Mouse (Mus musculus): ENCODE results near the gene 1700049E17Rik2. TPM values are rescaled to one million over a fixed set of nuclear protein-coding genes. Genes with fewer than 3 reads are reported as not detected.
"Not testable (repeated sequence)": the region's sequence is repeated elsewhere in the genome, so short reads cannot be mapped to it uniquely, and the experiment has no call there.

The 1700049E17Rik2 gene
- polyA plus RNA-seq (2015; fragmentation: Nextera tagmentation; extraction: Ambion mirVana): not detected in 2 replicates

- ATAC-seq (ENCODE audit: insufficient number of reproducible peaks, low FRiP score, low TSS enrichment, low read depth); H3K27me3 ChIP-seq; H3K4me1 ChIP-seq; H3K4me3 ChIP-seq; H3K27ac ChIP-seq; H3K36me3 ChIP-seq; H3K9me3 ChIP-seq; H3K9ac ChIP-seq; H3K4me2 ChIP-seq: not testable (repeated sequence)
- WGBS: no CpG with 5 or more reads among the region's 1 CpGs
Observed at GRCm38 (mm10) chr14:41572911-41573310, at the start of gene 1700049E17Rik2. Gene 1700049E17Rik2 (plus strand): TSS chr14:41573211.

- H3K4me1 ChIP-seq; H3K4me2 ChIP-seq; H3K27me3 ChIP-seq; ATAC-seq (ENCODE audit: insufficient number of reproducible peaks, low FRiP score, low TSS enrichment, low read depth); H3K36me3 ChIP-seq; H3K9ac ChIP-seq; H3K4me3 ChIP-seq; H3K27ac ChIP-seq; H3K9me3 ChIP-seq: not testable (repeated sequence)
- 76% methylated on average over 1 of the region's 1 CpGs for WGBS
Observed at GRCm38 (mm10) chr14:41524695-41525094, 48.3 kb upstream of the 1700049E17Rik2 start.

GRCm38 (mm10) chr14:41555483-41555882 is 17.5 kb upstream of the 1700049E17Rik2 start, which contains the start of gene Gm7970:
Gene Gm7970 (minus strand): TSS chr14:41555583.
- not testable (repeated sequence) for H3K4me1 ChIP-seq; H3K4me2 ChIP-seq; H3K36me3 ChIP-seq; H3K27me3 ChIP-seq; H3K9me3 ChIP-seq; H3K27ac ChIP-seq; H3K4me3 ChIP-seq; ATAC-seq (ENCODE audit: insufficient number of reproducible peaks, low FRiP score, low TSS enrichment, low read depth); H3K9ac ChIP-seq
- WGBS: no CpG with 5 or more reads among the region's 2 CpGs

- not testable (repeated sequence) for H3K4me2 ChIP-seq; H3K9me3 ChIP-seq; H3K4me3 ChIP-seq; H3K27me3 ChIP-seq; H3K9ac ChIP-seq; H3K36me3 ChIP-seq; H3K27ac ChIP-seq; H3K4me1 ChIP-seq; ATAC-seq (ENCODE audit: insufficient number of reproducible peaks, low FRiP score, low TSS enrichment, low read depth)
- WGBS: 57% methylated on average over 1 of the region's 1 CpGs
Observed at GRCm38 (mm10) chr14:41586346-41586745, 13.3 kb downstream of the 1700049E17Rik2 start.

GRCm38 (mm10) chr14:41600935-41601334 is 27.9 kb downstream of the 1700049E17Rik2 start:
- 93% methylated on average over 15 of the region's 15 CpGs for WGBS
- H3K9me3 ChIP-seq; H3K9ac ChIP-seq; H3K27me3 ChIP-seq; H3K27ac ChIP-seq; H3K4me3 ChIP-seq; H3K4me1 ChIP-seq; H3K4me2 ChIP-seq; H3K36me3 ChIP-seq; ATAC-seq (ENCODE audit: insufficient number of reproducible peaks, low FRiP score, low TSS enrichment, low read depth): not testable (repeated sequence)

- H3K9me3 ChIP-seq; H3K27ac ChIP-seq; H3K4me1 ChIP-seq; H3K27me3 ChIP-seq; H3K9ac ChIP-seq; H3K4me2 ChIP-seq; H3K4me3 ChIP-seq; ATAC-seq (ENCODE audit: insufficient number of reproducible peaks, low FRiP score, low TSS enrichment, low read depth); H3K36me3 ChIP-seq: not testable (repeated sequence)
- WGBS: 71% methylated on average over 1 of the region's 1 CpGs
Observed at GRCm38 (mm10) chr14:41610690-41611089, 37.7 kb downstream of the 1700049E17Rik2 start.

GRCm38 (mm10) chr14:41622535-41622934 is 49.5 kb downstream of the 1700049E17Rik2 start:
- not testable (repeated sequence) for ATAC-seq (ENCODE audit: insufficient number of reproducible peaks, low FRiP score, low TSS enrichment, low read depth); H3K9ac ChIP-seq; H3K4me2 ChIP-seq; H3K27me3 ChIP-seq; H3K4me1 ChIP-seq; H3K27ac ChIP-seq; H3K9me3 ChIP-seq; H3K4me3 ChIP-seq; H3K36me3 ChIP-seq
- 94% methylated on average over 5 of the region's 5 CpGs for WGBS

GRCm38 (mm10) chr14:41624512-41624911 is 51.5 kb downstream of the 1700049E17Rik2 start, which contains the start of gene Gm3072:
Gene Gm3072 (minus strand): TSS chr14:41624612.
- not testable (repeated sequence) for H3K4me3 ChIP-seq; H3K36me3 ChIP-seq; H3K9ac ChIP-seq; H3K27me3 ChIP-seq; ATAC-seq (ENCODE audit: insufficient number of reproducible peaks, low FRiP score, low TSS enrichment, low read depth); H3K27ac ChIP-seq; H3K9me3 ChIP-seq; H3K4me2 ChIP-seq; H3K4me1 ChIP-seq
- 86% methylated on average over 1 of the region's 2 CpGs for WGBS

GRCm38 (mm10) chr14:41630144-41630543 is 57.1 kb downstream of the 1700049E17Rik2 start:
- H3K27me3 ChIP-seq; H3K9ac ChIP-seq; H3K9me3 ChIP-seq; H3K4me3 ChIP-seq; H3K27ac ChIP-seq; ATAC-seq (ENCODE audit: insufficient number of reproducible peaks, low FRiP score, low TSS enrichment, low read depth); H3K36me3 ChIP-seq; H3K4me2 ChIP-seq; H3K4me1 ChIP-seq: not testable (repeated sequence)
- WGBS: 93% methylated on average over 9 of the region's 11 CpGs

Other genes with a start within 250 kb of the 1700049E17Rik2 start
- not detected in 2 replicates for gene Gm5798, start 224.6 kb upstream of the 1700049E17Rik2 start, polyA plus RNA-seq (2015; fragmentation: Nextera tagmentation; extraction: Ambion mirVana)
- not detected in 2 replicates for gene Gm7945, start 186.8 kb upstream of the 1700049E17Rik2 start, polyA plus RNA-seq (2015; fragmentation: Nextera tagmentation; extraction: Ambion mirVana)
- gene Gm6482, start 164.9 kb upstream of the 1700049E17Rik2 start, polyA plus RNA-seq (2015; fragmentation: Nextera tagmentation; extraction: Ambion mirVana): not detected in 2 replicates
- gene Gm7954, start 119.7 kb upstream of the 1700049E17Rik2 start, polyA plus RNA-seq (2015; fragmentation: Nextera tagmentation; extraction: Ambion mirVana): not detected in 2 replicates
- not detected in 2 replicates for gene Gm3486, start 83.7 kb upstream of the 1700049E17Rik2 start, polyA plus RNA-seq (2015; fragmentation: Nextera tagmentation; extraction: Ambion mirVana)
- not detected in 2 replicates for gene Gm7970, start 17.6 kb upstream of the 1700049E17Rik2 start, polyA plus RNA-seq (2015; fragmentation: Nextera tagmentation; extraction: Ambion mirVana)
- gene Gm3072, start 51.4 kb downstream of the 1700049E17Rik2 start, polyA plus RNA-seq (2015; fragmentation: Nextera tagmentation; extraction: Ambion mirVana): not detected in 2 replicates
- not detected in 2 replicates for gene Gm3676, start 73.3 kb downstream of the 1700049E17Rik2 start, polyA plus RNA-seq (2015; fragmentation: Nextera tagmentation; extraction: Ambion mirVana)
- not detected in 2 replicates for gene Gm8068, start 128.7 kb downstream of the 1700049E17Rik2 start, polyA plus RNA-seq (2015; fragmentation: Nextera tagmentation; extraction: Ambion mirVana)
- not detected in 2 replicates for gene Gm7929, start 177.4 kb downstream of the 1700049E17Rik2 start, polyA plus RNA-seq (2015; fragmentation: Nextera tagmentation; extraction: Ambion mirVana)
- gene Gm47189, start 199.2 kb downstream of the 1700049E17Rik2 start, polyA plus RNA-seq (2015; fragmentation: Nextera tagmentation; extraction: Ambion mirVana): not detected in 2 replicates